In genomic region chr14:61045446-61046090, GRCm38 (mm10) we compare ENCODE assay signal across 9 mouse cellular contexts. TPM values are rescaled to one million over a fixed set of nuclear protein-coding genes. Genes with fewer than 3 reads are reported as not detected.
DNase-seq lines count a peak whose midpoint lies in the region; ATAC-seq lines count a peak whose summit lies in the region.
"Had no signal": no experiment of that assay in that cellular context is flagged by ENCODE, and none has a peak within 500 bp of the region (broad histone marks: within the 10 kb centered on the region; RNA-seq: fewer than 3 reads in every experiment).

No protein-coding gene starts in this region.

- no peak for DNase-seq in kidney, adult 8-10 months
- DNase-seq in forebrain, embryonic 10.5 days (ENCODE audit: extremely low spot score, low spot score): peak; percentile 45
- DNase-seq in hindbrain, embryonic 14.5 days (ENCODE audit: low spot score): peak; percentile 58
- DNase-seq in mesoderm, embryonic 11.5 days (ENCODE audit: low read depth, low spot score): peak; percentile 73
- DNase-seq in urinary bladder, postnatal 4 days (ENCODE audit: low spot score in 2 of 2): no peak

- H3K9me3 ChIP-seq in kidney, embryonic 14.5 days (ENCODE audit: control insufficient read depth, low read length): no peaks in the 10 kb centered on the region
- H3K9me3 ChIP-seq in forebrain, embryonic 10.5 days: no peaks in the 10 kb centered on the region
- no peaks in the 10 kb centered on the region for H3K9me3 ChIP-seq in hindbrain, embryonic 14.5 days (ENCODE audit: control insufficient read depth, low read length)
- H3K9me3 ChIP-seq: G1E had no signal

- H3K4me3 ChIP-seq in kidney, embryonic 14.5 days (ENCODE audit: low read length): peak overlapping the region; percentile 49
- H3K4me3 ChIP-seq in forebrain, embryonic 10.5 days: peak overlapping the region; percentile 64
- peak overlapping the region; percentile 46 for H3K4me3 ChIP-seq in hindbrain, embryonic 14.5 days (replicated peaks; ENCODE audit: low read length)

- under 1% methylated on average over 19 of the region's 19 CpGs for WGBS in kidney, embryonic 14.5 days
- WGBS in forebrain, embryonic 10.5 days: under 1% methylated on average over 19 of the region's 19 CpGs
- WGBS in hindbrain, embryonic 14.5 days: under 1% methylated on average over 19 of the region's 19 CpGs

- H3K27ac ChIP-seq in kidney, embryonic 14.5 days (ENCODE audit: low read depth, low read length): peak overlapping the region; percentile 81; the same call in 1 of the 2 replicates
- peak overlapping the region; percentile 95 for H3K27ac ChIP-seq in forebrain, embryonic 10.5 days
- H3K27ac ChIP-seq in hindbrain, embryonic 14.5 days: peak overlapping the region; percentile 76

- no peak for ATAC-seq in kidney, embryonic 14.5 days (ENCODE audit: low FRiP score, low TSS enrichment)
- no peak for ATAC-seq in hindbrain, embryonic 14.5 days (ENCODE audit: low FRiP score)
- no peak for ATAC-seq in cerebellum, adult (ENCODE audit: insufficient number of reproducible peaks, low FRiP score, low TSS enrichment)
- ATAC-seq in frontal cortex, adult (ENCODE audit: low TSS enrichment): no peak

- no peaks in the 10 kb centered on the region; the same call in 1 of the 2 replicates for H3K27me3 ChIP-seq in kidney, embryonic 14.5 days (ENCODE audit: control insufficient read depth, insufficient read depth, low read length)
- H3K27me3 ChIP-seq in forebrain, embryonic 10.5 days (ENCODE audit: poor library complexity, severe bottlenecking): peaks cover 49% of the 10 kb centered on the region
- H3K27me3 ChIP-seq in hindbrain, embryonic 14.5 days (ENCODE audit: control insufficient read depth, insufficient read depth, low read length): peaks cover 6% of the 10 kb centered on the region; the same call in 1 of the 2 replicates

- peak overlapping the region; percentile 60 for H3K9ac ChIP-seq in kidney, embryonic 14.5 days (ENCODE audit: low read depth, low read length)
- peak overlapping the region; percentile 60 for H3K9ac ChIP-seq in hindbrain, embryonic 14.5 days

- no peaks in the 10 kb centered on the region for H3K36me3 ChIP-seq in kidney, embryonic 14.5 days (ENCODE audit: control insufficient read depth, insufficient read depth, low read length)
- H3K36me3 ChIP-seq in forebrain, embryonic 10.5 days (replicated peaks): peaks cover 11% of the 10 kb centered on the region
- no peaks in the 10 kb centered on the region for H3K36me3 ChIP-seq in hindbrain, embryonic 14.5 days (replicated peaks; ENCODE audit: control insufficient read depth, insufficient read depth)
- H3K36me3 ChIP-seq: G1E had no signal

- H3K4me1 ChIP-seq in kidney, embryonic 14.5 days (ENCODE audit: control insufficient read depth, insufficient read depth, low read length): peaks cover 15% of the 10 kb centered on the region
- H3K4me1 ChIP-seq in forebrain, embryonic 10.5 days: peaks cover 66% of the 10 kb centered on the region
- H3K4me1 ChIP-seq in hindbrain, embryonic 14.5 days (replicated peaks; ENCODE audit: control insufficient read depth, insufficient read depth, low read length): peaks cover 13% of the 10 kb centered on the region

- peak overlapping the region; percentile 90 for H3K4me2 ChIP-seq in kidney, embryonic 14.5 days (replicated peaks; ENCODE audit: low read depth, low read length)
- H3K4me2 ChIP-seq in hindbrain, embryonic 14.5 days (replicated peaks): peak overlapping the region; percentile 88

RNA-seq across cellular contexts. Expression of gene Tnfrsf19, which starts 0.7 kb away (rescaled TPM):
- polyA plus RNA-seq in kidney, embryonic 14.5 days (2014; fragmentation: Nextera tagmentation; extraction: Ambion mirVana): 19.7 and 23.2 TPM in 2 replicates
- polyA plus RNA-seq in forebrain, embryonic 10.5 days (2016; fragmentation: Nextera tagmentation; extraction: Ambion mirVana): 102 and 110 TPM in 2 replicates
- polyA plus RNA-seq in hindbrain, embryonic 14.5 days (2014; fragmentation: Nextera tagmentation; extraction: Ambion mirVana): 39.5 and 41.3 TPM in 2 replicates
- polyA plus RNA-seq: G1E had no signal

Comparison
In these comparisons a context has a peak if more than half of its experiments do, and no peak if none do; other contexts are left out.
1. DNase-seq: peak in forebrain, embryonic 10.5 days (single experiment), hindbrain, embryonic 14.5 days (single experiment) and mesoderm, embryonic 11.5 days (single experiment); none in kidney, adult 8-10 months (0 of 2) and urinary bladder, postnatal 4 days (0 of 2).
2. Peak in every context shown above with its lines, with median percentiles within 50 percentile points of each other: H3K27ac ChIP-seq and H3K4me3 ChIP-seq.